Mouse (Mus musculus): ENCODE measurements around the gene Ehbp1.

The Ehbp1 gene

DNA sequence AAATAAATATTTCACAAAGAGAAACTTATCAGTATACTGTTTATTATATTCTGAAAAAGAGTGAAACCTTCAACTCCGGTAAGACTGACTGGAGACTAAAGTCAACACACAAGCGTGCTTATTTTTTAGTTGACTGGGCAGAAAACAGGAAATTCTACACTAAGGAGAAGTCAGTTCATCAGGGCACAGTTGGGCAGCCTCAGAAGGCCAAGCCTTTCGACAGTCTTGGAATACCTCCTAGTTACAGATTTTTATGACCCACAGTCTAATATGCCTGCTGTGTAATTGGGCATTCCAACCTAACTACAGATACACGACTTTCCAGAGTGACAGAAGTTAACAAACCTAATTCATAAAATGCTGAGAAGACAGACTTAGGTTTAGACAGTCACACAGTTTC lies 145.3 kb downstream of the Ehbp1 start:
- DNase-seq, result peak; percentile 27 to 59

DNA sequence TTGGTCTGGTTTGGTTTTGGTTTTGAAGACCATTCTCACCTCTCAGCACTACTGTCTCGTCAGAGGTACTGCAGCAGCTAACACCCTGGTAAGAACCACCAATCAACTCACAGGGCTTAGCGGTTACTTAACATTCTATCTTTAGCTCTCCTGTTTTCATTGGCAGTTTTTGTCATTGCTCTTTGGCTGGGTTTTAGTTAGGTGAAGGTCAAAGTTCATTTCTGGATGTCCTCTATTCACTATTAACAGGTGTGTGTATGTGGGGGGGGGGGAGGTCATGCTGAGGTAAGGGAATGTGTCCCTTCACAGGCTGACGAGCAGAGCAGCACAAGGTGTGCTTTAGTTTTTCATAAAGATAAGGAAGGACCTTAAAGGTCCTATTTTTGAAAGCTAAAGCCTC lies 147.5 kb downstream of the Ehbp1 start:
- peak; percentile 16 to 68 for DNase-seq

DNA sequence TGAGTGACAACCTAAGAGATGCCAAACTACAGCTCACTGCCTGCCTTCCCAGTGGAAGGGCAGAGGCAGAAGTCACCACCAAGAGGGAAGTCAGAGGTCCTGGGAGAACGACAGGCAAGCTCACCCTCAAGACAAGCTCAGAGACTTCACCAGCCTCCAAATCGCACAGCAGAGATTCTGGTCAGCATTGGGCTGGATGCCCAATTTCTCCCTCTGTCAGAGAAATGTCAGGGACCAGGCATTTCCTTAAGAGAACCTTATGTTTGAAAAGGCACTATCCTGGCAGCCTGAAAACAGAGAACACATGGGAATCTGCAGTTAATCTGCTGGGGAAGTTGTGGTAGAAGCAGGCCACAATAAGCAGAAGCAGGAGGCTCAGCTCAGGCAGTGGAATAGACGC lies 151.5 kb downstream of the Ehbp1 start:
- no peak for DNase-seq

DNA sequence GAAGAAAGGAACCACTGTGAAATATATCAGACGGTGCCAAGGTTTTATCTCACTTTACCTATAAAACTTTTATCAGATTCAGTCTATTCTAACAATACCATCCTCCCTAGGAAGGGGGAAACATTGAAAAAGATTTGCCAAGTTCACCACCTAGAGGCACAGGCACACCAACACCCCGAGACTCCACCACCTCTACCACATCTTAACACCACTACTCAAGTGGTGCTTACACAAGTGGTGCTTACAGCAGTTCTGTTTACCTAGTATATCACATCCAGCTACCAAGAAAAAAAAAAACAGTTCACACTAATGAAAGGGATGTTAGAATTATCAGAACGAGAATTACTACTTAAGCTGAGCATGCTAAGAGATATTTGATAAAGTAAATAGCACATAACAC lies 152.1 kb downstream of the Ehbp1 start:
- no peak for DNase-seq

DNA sequence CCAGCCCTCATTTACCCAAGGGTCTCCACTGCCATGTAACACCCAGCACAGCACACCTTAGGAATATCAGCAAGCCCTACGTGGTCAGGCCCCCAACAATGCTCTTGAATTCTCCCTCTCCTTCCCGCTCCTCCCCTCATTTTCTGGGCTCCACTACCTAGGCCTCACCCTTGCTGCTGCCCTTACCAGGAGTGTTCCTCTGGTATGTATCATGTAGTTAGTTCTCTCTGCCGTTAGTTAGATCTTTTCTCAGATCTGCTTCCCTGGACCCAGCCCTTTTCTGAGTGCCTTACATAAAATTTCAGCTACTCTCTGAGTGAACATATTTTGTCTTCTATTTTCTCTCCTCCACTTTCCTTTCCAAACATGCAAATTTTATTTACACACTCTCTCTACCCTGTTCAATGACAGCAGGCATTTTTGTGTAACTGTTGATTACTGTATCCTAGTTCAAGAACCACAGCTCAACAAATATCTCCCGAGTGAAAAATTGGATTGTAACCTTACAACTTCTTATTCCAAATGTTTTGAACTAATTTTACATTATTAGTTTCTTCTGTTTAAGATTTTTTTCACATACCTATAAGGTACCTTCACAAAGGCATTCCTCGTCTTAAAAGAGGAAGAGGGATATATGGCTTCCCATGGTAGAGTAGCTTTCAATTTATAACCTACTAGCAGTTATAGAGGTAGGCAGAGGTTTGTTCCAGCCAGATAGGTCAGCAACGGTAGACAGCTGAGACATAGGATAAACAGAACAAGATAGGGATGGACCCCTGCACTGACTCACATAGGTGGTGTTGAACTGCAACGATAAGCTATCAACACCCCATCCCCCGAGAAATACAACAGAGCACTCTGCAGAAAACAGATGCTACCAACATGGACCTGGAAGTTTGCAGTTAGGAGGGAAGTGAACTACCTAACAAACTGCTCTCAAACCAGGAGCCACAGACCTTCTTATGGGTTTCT lies 160.3 kb downstream of the Ehbp1 start:
- DNase-seq, result no peak

DNA sequence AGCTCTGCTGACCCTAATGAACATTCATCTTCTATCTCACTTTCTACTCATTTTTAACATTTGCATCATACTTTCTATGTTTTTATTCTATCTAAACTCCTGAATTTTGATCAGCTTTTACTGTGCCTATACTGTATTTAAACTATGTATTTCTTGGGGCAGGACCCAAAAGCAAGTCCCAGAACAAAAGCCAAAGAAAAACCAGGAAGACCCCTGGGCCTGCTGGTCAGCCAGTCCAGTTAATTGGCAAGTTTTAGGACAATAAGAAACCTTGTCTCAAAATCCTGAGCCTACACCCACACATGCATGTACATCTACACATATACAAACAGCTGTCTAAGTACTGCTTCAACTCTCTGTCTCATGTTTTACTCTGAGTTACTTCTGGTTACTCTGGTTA lies 161.9 kb downstream of the Ehbp1 start:
- DNase-seq, result no peak

DNA sequence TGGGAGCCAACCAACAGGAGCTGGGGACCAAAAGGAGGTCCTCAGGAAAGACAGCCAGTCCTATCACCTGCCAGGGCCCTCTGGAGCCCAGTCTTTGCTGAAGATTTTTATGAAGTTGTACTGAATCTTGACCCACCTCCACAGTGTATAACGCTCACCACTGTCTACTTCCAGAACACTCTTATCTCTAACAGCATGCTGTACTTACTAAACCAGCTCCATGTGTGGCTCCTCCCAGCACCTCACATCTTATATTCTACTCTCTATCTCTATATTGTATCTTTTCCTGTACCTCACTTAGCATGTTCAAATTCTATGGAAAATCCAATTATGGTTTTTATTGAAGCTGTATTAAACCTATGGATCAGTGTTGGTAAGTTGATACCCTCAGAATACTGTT lies 163.5 kb downstream of the Ehbp1 start:
- DNase-seq, result no peak

DNA sequence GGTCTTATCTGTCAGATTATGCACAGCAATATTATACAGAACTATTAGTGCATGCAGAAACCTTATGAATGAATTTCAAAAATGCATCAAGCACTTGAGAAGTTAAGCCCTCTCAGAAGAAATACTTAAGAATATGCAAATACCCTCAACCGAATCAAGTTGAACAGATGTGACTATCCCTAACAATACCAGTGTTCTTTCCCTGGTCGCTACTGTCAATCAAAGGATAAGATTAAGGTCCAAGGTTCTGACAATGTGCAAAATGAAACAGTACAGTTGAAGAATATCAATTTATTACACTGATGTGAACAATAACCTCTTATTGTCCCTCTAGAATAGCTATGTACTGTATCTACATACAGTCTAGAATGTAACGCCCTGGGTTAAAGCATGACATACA lies 167.8 kb downstream of the Ehbp1 start:
- no peak for DNase-seq

DNA sequence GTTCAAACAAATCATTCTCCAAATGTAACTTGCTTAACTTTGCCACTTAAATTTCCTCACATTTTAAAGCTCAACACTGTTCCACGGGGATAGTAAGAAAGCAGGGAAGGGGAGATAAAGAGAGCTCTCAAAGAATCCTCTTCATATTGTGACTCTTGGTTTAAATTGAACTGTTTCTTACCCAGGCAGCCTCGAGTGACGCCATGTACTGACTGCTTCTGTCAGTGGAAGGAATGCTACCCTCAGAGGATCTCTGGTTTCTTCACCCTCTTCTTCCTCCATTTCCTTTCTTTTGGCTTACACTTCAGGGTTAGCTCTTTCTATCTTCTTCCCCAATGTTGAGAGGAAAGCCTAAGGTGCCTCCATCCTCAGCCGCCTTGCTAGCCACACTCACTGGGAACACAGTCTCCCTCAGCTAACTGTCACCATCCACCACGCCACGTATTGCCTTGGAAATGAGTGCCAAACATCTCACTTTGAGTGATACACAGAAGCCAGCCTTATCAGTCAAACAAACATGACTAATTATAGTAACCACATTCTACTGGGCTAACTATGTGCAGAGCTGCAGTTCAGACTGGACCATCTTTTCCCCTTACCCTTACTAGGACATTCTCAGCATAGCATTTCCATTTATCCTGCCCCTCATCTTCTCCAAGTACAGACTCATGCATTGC lies 171.0 kb downstream of the Ehbp1 start:
- no peak for DNase-seq

DNA sequence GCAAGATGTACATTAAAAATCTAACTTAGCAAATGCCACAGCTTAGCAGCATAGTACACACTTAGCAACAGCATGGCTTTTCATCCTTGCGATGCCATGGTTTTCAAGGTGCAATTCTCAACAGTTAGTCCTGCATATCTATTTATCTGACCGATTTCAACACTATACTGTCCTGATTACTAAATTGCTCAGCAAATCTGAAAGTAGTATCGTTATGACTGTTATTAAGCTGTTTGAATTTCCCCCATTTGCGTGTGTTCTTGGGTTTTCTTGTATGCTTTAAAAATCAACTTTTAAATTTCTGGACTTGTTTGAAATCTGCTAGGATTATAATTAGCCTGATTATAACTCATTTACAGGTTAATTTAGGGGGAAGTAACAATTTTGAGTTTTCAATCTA lies 184.2 kb downstream of the Ehbp1 start:
- no peak for DNase-seq

DNA sequence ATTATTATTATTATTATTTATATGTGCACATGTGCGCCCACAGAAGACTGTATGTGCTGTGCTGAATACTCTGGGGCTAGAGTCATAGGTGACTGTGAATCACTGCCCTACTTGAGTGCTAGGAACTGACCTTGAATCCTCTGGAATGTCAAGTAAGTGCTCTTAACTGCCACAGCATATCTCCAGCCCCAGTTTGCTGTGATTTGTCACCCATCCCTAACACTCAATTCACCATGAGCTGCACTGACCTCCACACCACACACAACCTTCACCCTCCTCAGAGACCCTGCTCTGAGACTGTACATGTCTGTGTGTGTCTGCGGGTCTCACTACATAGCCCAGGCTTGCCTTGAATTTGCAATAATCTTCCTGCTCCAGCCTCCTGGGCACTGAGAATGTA lies 185.9 kb downstream of the Ehbp1 start:
- no peak for DNase-seq

DNA sequence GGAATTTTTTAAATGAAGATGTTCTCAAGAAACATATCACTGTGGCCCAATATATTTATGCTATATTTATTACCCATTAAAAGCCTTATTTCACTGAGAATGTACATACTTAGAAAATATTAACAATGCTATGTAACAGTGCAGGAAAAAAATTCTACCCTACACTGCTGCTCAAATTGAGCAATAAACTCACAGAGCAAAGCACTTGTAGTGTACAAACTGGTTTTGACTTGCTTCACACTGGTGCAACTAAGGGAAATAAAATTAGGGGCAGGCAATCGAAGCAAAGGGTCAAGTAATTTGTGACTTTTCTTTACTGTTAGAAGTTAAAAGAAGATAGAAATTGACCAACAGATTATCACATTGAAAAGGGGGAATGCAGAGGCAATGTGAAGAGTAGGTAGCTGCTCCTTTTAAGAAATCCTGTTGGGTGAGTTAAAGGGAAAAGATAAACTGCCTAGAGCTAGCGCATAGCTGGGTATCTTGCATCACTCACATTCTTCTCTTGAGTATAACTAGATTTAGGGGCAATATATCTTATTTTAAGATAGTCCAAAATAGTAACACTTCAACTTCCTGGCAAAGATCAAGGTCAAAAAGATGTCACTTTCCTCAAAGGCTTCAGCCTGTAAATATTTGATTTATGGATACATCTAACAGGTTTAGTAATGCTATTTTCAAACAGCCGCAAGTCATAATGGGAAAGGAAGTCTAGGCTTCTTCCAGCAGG lies 186.6 kb downstream of the Ehbp1 start:
- DNase-seq, result no peak

DNA sequence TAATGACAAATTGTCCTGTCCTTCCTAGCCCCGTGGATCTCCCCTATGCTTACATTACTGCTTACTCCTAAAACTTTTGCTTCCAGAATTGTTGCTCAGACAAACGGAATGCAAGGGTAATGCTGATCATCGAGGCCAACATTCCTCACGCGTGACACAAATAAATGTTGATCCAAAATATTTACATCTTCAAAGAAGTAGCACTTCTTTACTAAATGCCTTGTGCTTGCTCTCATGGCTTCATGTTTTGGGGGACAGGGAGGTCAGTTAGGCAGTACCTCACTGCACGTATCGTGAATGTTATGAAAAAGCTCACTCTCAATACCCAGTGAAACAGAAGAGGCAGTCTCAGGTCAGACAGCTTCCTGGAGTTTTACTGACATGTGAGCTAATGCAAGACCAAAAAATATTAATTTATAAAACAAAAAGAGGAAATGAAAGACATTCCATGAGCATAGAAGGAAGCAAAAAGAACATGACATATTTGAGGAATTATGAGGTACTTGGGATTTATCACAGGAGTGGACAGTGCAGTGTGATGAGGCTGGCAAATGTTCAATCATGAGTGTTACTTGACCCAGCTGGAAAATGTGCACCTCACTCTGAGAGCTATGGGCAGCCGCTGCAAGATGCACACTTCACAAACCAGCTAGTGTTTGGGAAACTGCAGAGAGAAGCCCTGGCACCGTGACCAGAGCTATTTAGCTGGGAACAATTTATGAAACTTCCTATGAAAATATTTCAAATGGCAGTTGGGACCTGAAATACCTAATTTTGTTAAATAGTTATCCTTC lies 187.4 kb downstream of the Ehbp1 start:
- DNase-seq, result peak in 1 of 2 experiments; percentile 7

DNA sequence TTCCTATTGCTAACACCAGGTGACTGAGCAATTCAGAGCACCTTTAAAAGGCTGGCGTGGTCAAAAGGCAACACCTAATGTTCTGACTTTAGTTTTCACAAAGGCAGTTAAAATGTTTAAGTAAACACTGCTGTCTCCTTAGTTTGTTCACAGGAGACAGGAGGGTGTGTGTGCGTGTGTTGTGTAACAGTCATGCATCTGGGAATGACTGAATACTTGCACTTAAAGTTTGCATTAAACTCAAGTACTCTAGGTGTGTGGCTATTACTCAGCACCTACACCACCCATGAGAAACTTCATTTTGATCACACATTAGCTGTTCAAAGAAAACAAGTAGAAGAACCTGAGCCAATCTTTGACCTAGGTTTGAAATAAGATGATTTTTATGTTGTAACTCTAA lies 201.4 kb downstream of the Ehbp1 start:
- DNase-seq, result no peak

DNA sequence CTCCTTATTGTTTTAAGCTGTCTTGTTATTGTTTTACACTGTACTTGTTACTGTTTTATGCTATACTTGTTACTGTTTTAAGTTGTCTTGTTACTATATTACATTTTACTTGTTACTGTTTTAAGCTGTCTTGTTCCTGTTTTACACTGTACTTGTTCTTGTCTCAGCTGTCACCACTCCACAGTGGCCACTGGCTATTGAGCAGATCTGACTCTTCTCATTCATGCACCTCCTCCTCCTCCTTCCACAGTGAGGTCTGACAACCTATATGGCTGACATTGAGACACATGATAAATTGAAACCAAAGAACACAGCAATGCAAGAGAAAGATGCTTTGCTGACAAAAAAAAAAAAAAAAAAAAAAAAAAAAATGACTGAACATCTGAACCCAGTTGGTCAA lies 203.6 kb downstream of the Ehbp1 start:
- no peak for DNase-seq

DNA sequence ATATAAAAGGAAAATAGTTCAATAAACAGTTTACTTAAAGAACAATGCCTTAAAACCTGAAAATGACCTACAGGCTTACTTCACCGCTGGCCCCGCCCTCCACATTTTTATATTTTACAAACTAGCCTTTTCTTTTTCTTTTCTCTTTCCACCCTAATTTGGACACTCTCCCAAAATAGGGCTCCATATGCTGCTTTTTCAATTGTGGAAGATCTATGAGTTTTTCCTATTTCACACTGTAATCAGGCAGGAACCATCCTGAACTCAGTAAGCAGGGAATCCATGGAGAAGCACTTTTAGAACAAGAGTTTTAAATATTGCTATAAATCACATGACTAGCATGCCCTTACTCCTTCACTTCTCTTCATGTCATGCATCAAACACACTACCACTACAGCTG lies 216.9 kb downstream of the Ehbp1 start:
- no peak for DNase-seq

DNA sequence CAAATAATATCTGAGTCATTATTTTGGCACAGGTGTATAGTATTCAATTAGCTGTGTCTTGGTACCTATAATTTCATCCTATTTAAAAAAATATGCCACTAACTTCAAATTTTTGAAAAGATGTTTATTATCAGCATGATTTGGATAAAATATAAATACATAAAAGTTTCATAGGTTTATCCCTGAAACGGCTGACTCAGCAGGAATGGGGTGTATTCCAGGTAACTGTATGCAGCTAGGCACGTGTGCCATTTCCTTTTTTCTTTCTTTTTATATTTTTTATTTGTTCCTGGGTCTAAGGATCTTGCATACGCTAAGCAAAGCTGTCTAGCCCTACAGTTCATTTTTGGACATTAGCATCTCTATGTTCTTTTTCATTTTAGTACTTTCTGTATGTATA lies 223.2 kb downstream of the Ehbp1 start:
- no peak for DNase-seq

DNA sequence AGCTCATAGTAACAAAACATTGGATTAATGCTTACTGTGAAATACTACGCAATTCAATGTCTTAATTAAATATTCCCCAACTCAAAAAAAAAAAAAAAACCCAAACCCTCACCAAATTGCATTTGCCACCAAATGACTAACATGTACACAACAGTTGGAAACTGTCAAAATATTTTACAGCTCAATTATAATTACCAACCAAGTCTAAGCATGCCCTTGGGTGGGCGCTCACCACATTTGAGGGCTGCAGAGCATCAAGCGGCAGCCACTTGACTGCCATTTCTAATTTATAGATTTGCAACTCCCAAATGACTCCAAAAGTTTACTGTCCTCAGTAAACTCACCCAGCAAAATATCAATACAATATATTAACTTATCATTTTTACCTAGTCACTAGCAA lies 229.9 kb downstream of the Ehbp1 start:
- no peak for DNase-seq

DNA sequence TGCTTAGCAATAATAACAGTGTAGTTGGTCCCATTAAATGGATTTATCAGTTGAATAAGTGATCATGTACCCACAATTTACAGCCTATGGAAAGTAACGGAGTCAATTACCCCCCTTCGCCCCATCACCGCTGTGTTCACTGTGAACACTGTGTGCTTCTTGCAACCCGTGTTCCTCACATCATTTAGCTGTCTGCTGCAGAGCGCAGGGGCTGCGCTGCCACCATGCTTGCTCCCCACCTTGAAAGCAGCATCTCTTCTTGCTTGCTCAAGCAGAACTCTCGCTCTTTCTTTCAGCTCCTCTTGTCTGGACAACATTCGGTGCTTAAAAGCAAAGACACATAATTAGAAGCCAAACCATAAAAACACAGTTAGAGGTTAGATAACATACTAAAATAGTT lies 252.7 kb downstream of the Ehbp1 start:
- DNase-seq, result no peak

DNA sequence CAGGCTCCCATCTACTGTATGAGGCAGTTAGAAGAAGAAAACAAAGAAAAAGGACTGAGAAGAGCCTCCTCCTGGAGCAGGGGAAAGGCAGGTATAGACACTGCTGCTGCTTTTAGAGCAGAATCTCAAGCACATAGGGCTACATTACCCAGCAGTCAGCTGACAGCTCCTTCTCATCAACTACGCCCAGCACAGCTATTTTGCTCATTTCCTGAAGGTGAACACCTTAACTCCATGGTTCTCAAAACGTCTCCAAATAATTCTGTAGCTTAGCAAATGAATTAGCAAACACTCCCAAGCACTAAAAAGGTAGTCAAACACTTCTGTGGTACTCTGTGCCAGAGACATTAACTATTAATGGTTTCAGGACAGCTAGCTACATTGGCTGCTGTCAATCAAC lies 278.7 kb downstream of the Ehbp1 start:
- DNase-seq, result no peak

DNA sequence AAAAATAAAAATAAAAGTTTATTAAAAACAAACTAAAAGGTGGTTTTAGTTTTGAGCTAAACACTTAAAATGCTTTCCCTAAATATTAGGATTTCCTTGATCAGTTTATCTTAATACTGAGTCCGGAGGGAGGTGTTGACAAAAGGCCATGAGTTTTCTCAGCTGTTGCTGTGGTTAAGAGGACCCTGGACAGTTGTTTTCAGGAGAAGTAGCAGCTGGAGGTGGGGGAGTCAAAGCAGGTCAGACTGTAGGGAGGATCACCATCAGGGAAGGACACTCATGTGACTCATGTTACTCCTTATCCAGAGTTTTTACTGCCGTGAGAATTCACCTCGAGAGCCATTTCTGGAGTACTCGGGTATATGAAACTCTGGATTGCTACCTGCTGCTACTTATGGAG lies 280.4 kb downstream of the Ehbp1 start:
- DNase-seq, result no peak

DNA sequence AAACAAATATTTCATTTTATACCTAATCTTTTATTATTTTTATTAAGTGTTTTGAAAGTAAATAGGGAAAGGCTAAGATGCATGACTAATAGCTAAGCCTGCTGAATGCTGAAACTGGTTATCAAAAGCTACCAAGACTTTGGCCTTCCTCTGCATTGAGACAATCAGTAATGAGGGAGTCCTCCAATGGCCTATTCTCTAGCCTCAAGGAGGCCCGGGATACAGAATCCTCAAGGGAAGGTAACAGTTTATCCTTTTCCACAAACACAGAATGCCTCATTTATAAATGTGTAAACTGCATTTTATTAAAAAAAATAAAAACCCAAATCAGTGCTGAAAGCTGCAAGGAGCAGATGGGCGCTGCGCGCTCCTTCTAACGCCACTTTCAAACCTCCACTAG lies 284.6 kb downstream of the Ehbp1 start:
- no peak for DNase-seq

DNA sequence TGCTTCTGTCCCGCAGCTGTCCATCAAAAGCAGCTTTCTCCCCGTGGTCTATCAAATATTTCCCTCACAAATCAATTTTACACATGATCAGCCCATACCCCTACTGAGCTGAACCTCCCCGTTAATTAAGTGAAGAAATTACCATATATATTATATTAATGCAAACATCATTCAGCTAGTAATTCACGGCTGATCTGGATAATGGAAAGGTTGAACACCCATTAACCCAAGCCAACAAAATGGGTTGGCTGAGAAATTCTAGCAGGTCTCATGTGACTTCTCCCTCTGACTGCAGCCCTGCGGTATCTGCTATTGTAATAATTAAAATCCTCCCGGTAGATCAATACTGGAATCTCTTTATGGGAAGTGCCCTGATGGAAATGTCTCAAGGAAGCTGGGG lies 286.2 kb downstream of the Ehbp1 start:
- DNase-seq, result no peak
